Mouse (Mus musculus) kidney, adult 2 months (tissue): ENCODE data around the gene Sycn. TPM values are rescaled to one million over a fixed set of nuclear protein-coding genes. Genes with fewer than 3 reads are reported as not detected.
A peak's percentile ranks its signal among the peaks of the same experiment; 100 is the strongest.

Experiments used
- DNase-seq: peaks from one replicate; pipeline ENCODE4 v3.0.0; 2021
- H3K27ac ChIP-seq: fragments of 200-500 bp; 2 replicates; pipeline ENCODE4 v1.5.1; 2012; ENCODE audit warnings: low read depth, low read length, control low read depth, inconsistent platforms; ENCODE audit not compliant: insufficient read depth
- H3K27me3 ChIP-seq: fragments of 200-500 bp; replicated peaks from 2 replicates; pipeline ENCODE4 v1.6.1; 2012; ENCODE audit warnings: mild to moderate bottlenecking, moderate library complexity, low read length, inconsistent platforms; ENCODE audit not compliant: control insufficient read depth, insufficient read depth
- H3K36me3 ChIP-seq: fragments of 200-500 bp; 2 replicates; pipeline ENCODE4 v1.6.1; 2012; ENCODE audit warnings: mild to moderate bottlenecking, moderate library complexity, low read length, inconsistent platforms; ENCODE audit not compliant: control insufficient read depth, insufficient read depth
- H3K4me1 ChIP-seq: fragments of 200-500 bp; 2 replicates; pipeline ENCODE4 v1.6.1; 2011; ENCODE audit warnings: low read length; ENCODE audit not compliant: control insufficient read depth, insufficient read depth
- H3K4me3 ChIP-seq: fragments of 200-500 bp; 2 replicates; pipeline ENCODE4 v1.5.1; 2011; ENCODE audit warnings: mild to moderate bottlenecking, low read depth, low read length, control low read depth; ENCODE audit not compliant: insufficient read depth
- CTCF ChIP-seq: fragments of 200-500 bp; conservative IDR thresholded peaks from 2 replicates; pipeline ENCODE4 v1.5.1; 2011; ENCODE audit warnings: low read depth, mild to moderate bottlenecking, control low read depth, low read length, moderate library complexity, mixed read lengths; ENCODE audit not compliant: insufficient read depth, insufficient read length
- POLR2A ChIP-seq: fragments of 200-500 bp; IDR thresholded peaks from one replicate; pipeline ENCODE4 v1.6.1; 2011; ENCODE audit warnings: low read depth, low read length, control low read depth
- WGBS: fragments of 180-500 bp; shearing (Covaris S2); methylation state at CpG from one replicate; pipeline ENCODE4 v1.1.7; 2018; 5-methylcytosine and 5-hydroxymethylcytosine counted together
- polyA plus RNA-seq: library from polyadenylated mRNA; depleted of rRNA; stranded (reverse); fragments of >200 nt; gene quantifications from 2 replicates; pipeline ENCODE4 v1.2.3, GENCODE M21; 2012; rRNA removed

The Sycn gene
- polyA plus RNA-seq, 1 experiment = 12.4 TPM

DNA sequence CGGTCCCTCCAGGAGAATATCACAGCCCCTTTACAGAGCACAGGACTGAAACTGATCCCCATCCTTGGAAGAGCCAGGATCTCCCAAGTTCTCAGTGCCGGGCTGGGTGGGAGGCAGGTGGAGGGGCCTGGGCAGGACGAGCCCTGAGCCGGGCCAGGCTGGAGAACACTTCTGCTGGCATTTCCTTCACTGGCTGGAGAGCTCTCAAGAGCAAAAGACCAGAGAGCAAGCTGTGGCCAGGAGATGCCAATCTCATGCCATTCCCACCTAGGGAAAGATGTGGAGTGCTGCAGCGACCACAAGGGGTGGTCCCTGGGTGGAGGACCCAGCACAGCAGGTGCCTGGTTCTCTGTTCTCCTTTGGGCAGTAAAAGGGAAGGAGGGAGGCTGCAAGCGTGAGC is 44.3 kb downstream of the Sycn start:
- H3K27ac ChIP-seq = no peak overlapping the region; the same call in 1 of the 2 replicates
- peaks cover 64% of the 10 kb centered on the region for H3K4me1 ChIP-seq
- TF ChIP-seq CTCF = no peak
- no peak for TF ChIP-seq POLR2A
- 46% methylated on average over 6 of the region's 6 CpGs for WGBS
- no peak overlapping the region for H3K4me3 ChIP-seq
- H3K36me3 ChIP-seq = no peaks in the 10 kb centered on the region
- no peak for DNase-seq
- no peaks in the 10 kb centered on the region for H3K27me3 ChIP-seq

DNA sequence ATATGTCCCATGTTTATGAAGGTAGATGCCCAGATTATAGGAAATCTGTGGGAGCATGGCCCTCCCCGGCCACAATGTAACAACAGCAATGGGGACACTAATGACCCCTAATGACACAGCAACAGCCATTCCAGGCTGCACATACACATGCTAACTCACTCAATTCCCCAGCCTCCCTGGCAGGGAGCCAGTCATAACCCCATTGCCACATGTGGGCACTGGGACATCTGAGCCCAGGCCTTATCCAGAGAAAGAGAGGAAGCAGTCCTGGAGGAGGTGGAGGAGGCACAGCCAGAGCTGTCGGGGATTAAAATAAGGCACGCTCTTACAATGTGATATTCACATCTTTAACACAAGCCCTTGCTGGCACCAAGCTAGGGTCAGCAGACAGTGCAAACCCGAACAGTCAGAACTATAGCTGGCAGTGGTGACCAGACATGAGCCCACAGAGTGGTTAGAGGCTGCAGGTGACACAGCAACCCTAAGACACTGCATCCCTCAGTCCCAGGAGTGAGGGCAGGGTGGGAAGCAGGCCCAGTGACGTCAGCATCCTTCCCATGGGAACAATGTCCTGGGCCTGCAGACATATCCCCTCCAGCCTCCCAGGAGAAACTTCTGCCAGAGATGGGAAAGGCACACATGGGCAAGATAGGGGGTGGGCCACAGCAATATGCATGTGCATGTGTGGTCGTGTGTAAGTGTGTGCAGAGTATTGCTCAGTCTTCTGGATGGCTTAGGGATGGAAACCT is 46.2 kb downstream of the Sycn start:
- Histone ChIP-seq H3K4me3 (no peak overlapping the region), H3K27me3 (no peaks in the 10 kb centered on the region), H3K27ac (peak overlapping the region; percentile 57; the same call in 1 of the 2 replicates), H3K36me3 (no peaks in the 10 kb centered on the region), H3K4me1 (peaks cover 61% of the 10 kb centered on the region)
- 50% methylated on average over 6 of the region's 6 CpGs for WGBS
- TF ChIP-seq CTCF (no peak), POLR2A (no peak)
- DNase-seq = peak; percentile 48

DNA sequence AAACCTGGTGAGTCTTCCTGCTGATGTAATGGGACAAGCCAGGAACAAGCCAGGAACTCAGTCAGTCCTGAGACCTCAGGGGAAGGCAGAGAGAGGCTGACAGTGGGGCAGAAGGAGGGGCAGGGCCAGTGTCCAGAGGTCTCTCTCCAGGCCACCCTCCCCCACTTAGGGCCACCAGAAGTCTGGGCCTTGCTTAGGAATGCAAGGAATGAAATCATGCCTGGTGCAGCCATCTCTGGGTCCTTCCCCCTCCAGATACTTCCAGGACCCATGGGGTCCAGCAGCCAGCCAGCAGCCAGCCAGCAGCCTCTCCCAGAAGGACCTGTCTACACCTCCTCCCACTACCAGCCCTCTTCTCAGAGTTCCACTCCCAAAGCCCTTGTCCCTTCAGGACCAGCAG is 47.0 kb downstream of the Sycn start:
- peak; percentile 84 for DNase-seq
- Histone ChIP-seq H3K36me3 (no peaks in the 10 kb centered on the region), H3K27ac (peak overlapping the region; percentile 63), H3K4me3 (no peak overlapping the region), H3K4me1 (peaks cover 66% of the 10 kb centered on the region), H3K27me3 (no peaks in the 10 kb centered on the region)
- TF ChIP-seq CTCF (no peak), POLR2A (no peak)

Other genes with a start within 250 kb of the Sycn start
- gene Selenov, start 249.7 kb upstream of the Sycn start, polyA plus RNA-seq = 0.14 TPM in 1 of 2 replicates, not detected in the other
- not detected in 2 replicates for gene Dll3, start 238.6 kb upstream of the Sycn start, polyA plus RNA-seq
- gene Timm50, start 228.8 kb upstream of the Sycn start, polyA plus RNA-seq = 99.0 and 102 TPM in 2 replicates
- 86.8 and 88.6 TPM in 2 replicates for gene Supt5, start 202.1 kb upstream of the Sycn start, polyA plus RNA-seq
- gene Rps16, start 190.2 kb upstream of the Sycn start, polyA plus RNA-seq = 724 and 951 TPM in 2 replicates
- gene Plekhg2, start 168.3 kb upstream of the Sycn start, polyA plus RNA-seq = 13.5 and 14.6 TPM in 2 replicates
- 24.6 and 25.5 TPM in 2 replicates for gene Zfp36, start 160.6 kb upstream of the Sycn start, polyA plus RNA-seq
- gene Med29, start 148.2 kb upstream of the Sycn start, polyA plus RNA-seq = 71.9 and 72.1 TPM in 2 replicates
- 72.6 and 78.4 TPM in 2 replicates for gene Paf1, start 147.9 kb upstream of the Sycn start, polyA plus RNA-seq
- 8.4 and 14.5 TPM in 2 replicates for gene Gmfg, start 103.4 kb upstream of the Sycn start, polyA plus RNA-seq
- gene Lrfn1, start 88.9 kb upstream of the Sycn start, polyA plus RNA-seq = 2.5 and 3.1 TPM in 2 replicates
- gene Ifnl2, start 30.4 kb upstream of the Sycn start, polyA plus RNA-seq = not detected in 2 replicates
- not detected in 2 replicates for gene Ifnl3, start 18.0 kb upstream of the Sycn start, polyA plus RNA-seq
- gene Nccrp1, start 6.4 kb downstream of the Sycn start, polyA plus RNA-seq = 57.2 and 85.4 TPM in 2 replicates
- gene Samd4b, start 57.3 kb downstream of the Sycn start, polyA plus RNA-seq = 67.0 and 79.0 TPM in 2 replicates
- 36.9 and 41.8 TPM in 2 replicates for gene Pak4, start 57.3 kb downstream of the Sycn start, polyA plus RNA-seq
- not detected in 2 replicates for gene Acp7, start 90.4 kb downstream of the Sycn start, polyA plus RNA-seq
- gene Fbxo27, start 152.0 kb downstream of the Sycn start, polyA plus RNA-seq = 1.1 and 1.6 TPM in 2 replicates
- gene Fbxo17, start 175.9 kb downstream of the Sycn start, polyA plus RNA-seq = 1.1 and 1.3 TPM in 2 replicates
- gene Mrps12, start 200.9 kb downstream of the Sycn start, polyA plus RNA-seq = 79.8 and 96.7 TPM in 2 replicates
- gene Sars2, start 201.1 kb downstream of the Sycn start, polyA plus RNA-seq = 19.4 and 22.9 TPM in 2 replicates
- not detected in 2 replicates for gene Ccer2, start 215.3 kb downstream of the Sycn start, polyA plus RNA-seq
- 99.8 and 103 TPM in 2 replicates for gene Sirt2, start 225.8 kb downstream of the Sycn start, polyA plus RNA-seq
- gene Nfkbib, start 226.6 kb downstream of the Sycn start, polyA plus RNA-seq = 37.9 and 41.6 TPM in 2 replicates
- gene Rinl, start 248.1 kb downstream of the Sycn start, polyA plus RNA-seq = 2.9 and 5.9 TPM in 2 replicates